Mouse (Mus musculus) gonadal fat pad, adult 2 months (tissue): Measurements from ENCODE around the gene Tnip1. TPM values are rescaled to one million over a fixed set of nuclear protein-coding genes. Genes with fewer than 3 reads are reported as not detected.

Experiments
- DNase-seq: peaks from one replicate; pipeline ENCODE4 v3.0.0-alpha.2; 2012; ENCODE audit warnings: low read depth
- polyA plus RNA-seq: library from polyadenylated mRNA; depleted of rRNA; stranded (reverse); fragments of >200 nt; gene quantifications from 2 replicates; pipeline ENCODE4 v1.2.3, GENCODE M21; 2012; rRNA removed

The Tnip1 gene
- polyA plus RNA-seq, 1 experiment = 41.5 TPM

DNA sequence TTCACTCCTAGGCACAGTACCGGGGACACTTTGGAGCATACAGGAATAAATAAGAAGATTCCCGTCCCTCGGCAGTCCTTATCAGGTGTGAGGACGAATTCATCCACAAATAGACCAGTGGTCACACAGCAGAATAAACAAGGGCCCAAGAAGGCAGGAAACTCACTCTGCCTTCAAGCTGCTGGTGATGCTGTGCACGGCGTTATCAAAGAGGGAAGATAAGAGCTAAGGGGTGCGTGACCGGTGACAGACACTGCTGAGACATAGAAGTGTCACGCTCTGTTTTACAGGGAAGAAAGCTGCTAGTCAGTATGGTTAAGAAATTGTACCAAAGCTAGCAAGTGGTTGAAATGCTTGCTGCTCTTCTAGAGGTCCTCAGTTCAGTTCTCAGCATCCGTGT, 82.8 kb downstream of the Tnip1 start:
- DNase-seq = no peak

DNA sequence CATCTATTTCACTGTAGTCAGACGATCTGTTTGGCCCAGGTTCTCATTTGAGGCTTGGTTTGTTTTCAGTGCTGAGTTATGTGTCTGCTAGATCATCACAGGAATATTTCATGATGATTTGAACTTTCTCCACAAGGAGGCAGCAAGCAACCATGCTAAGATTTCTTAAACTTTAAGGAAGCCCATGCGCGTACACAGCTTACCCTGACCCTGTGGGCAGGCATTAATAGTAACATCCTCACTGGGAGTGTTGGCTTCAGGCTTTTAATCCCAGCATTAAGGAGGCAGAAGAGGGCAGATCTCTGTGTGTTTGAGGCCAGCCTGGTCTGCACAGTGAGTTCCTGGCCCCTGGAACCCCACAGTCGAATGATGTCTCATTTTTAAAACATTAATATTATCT, 83.3 kb downstream of the Tnip1 start:
- DNase-seq = no peak

DNA sequence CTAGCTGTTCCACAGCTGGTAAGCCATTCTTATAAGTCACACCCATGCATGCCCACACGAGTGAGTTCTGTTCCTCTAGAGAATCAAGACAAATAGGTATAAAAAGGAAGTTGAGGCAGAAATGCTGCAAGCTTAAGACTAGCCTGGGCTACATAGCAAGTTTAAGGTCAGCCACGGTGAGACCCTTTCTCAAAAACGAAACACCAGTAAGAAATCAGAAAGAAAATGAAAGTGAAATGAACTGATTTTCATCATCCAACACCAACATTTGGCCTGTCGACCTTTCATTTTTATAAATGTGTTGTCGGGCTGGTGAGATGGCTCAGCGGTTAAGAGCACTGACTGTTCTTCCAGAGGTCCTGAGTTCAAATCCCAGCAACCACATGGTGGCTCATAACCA, 83.8 kb downstream of the Tnip1 start:
- no peak for DNase-seq

DNA sequence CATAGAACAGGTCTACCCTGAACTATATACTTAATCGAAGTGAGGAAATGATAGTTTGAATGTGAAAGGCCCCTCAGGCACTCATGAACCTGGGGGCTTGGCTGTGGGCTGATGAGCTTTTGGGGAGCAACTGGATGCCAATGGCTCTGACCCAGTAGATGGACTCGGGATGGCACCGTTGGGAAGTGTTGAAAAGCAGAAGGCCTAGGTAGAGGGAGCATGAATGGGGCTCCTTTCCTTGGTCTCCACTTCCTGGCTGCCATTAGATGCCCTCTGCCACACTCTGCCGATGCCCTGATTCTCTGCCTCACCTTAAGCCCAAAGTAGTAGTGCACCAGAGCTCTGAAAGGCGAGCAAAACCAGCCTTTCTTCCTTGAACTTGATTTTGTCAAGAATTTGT, 86.7 kb downstream of the Tnip1 start:
- DNase-seq = no peak

DNA sequence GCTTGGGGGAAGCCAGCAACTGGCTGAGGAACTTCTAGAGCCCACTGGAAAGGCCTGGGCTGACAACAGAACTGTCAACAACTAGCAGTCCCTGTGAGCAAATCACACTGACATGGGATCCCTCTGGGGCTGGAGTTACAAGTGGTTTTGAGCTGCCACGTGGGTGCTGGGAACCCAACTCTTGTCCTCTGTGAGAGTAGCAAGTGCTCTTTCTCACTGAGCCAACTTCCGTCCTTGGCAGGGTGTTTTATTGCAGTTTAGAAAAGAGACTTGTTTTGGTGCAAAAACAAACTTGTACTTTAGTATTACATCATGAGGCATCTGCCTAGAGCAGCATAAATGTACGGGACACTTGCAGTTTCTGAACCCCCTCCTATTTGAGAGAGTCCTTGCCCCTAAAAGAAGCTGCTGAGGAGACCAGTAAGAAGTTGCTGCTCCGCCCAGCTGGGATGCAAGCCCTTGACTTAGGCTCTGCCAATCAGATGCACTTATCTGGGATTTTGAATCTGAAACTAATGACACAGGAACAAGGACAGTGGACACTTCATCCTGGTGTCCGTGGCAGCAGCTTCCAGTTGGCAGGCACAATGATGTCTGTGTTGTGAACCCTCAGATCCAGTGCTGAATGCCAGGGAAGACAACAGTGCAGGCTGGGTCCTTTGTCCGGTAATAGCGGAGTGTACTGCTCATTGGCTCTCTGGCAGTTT, 90.7 kb downstream of the Tnip1 start:
- DNase-seq = no peak

DNA sequence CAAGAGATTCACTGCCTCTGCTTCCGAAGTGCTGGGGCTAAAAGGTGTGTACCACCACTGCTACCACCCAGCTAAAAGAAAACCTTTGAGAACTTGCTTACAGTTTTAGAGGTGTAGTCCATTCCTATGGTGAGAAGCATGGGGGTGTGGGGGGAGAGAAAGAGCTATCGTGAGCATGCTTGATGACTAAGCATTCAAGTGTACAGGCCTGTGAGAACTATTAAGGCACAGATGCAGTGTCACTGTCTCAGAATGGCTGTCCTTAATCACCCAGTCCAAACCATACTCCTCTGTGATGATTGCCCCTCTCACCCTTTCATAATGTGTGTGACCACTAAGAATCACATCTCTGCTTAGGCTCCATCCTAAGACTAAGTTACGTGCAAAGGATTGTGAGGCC, 93.4 kb downstream of the Tnip1 start:
- no peak for DNase-seq

DNA sequence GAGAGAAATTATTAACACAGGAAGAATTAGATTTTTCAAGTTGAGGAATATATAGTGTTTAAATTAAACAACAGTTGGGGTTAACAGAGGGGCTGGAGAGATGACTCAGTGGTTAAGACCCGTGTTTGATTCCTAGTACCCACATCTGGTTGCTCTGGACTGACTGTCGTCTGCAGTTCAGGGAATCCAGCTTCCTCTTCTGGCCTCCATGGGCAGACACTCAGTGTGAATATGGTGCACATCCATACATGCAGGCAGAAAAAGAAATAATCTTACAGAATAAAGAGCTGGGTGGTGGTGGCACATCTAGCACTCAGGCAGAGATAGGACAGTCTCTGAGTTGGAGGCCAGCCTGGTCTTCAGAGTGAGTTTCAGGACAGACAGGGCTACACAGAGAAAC, 94.3 kb downstream of the Tnip1 start:
- no peak for DNase-seq

DNA sequence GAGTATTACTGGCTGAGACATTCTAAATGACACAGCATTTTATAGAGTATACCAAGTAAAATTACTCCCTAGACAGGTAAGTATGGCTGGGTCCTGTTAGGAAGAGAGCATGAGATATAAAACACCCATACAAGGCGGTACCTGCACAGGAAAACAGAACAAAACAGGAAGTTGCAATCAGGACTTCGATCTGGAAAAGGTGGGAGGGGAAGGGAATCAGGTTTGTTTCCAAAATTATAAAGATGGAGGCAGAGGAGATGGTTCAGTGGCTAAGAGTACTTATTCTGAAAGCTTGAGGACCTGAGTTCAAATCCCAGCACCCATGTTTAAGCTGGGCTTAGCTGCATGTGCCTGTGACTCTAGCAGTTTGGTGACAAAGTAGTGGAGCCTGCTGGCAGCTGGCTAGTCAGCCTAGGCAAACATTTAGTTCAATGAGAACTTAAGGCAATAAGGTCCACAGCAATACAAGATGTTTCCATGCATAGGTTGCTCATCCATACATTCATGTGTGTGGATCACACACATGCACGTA, 94.7 kb downstream of the Tnip1 start:
- DNase-seq = no peak

DNA sequence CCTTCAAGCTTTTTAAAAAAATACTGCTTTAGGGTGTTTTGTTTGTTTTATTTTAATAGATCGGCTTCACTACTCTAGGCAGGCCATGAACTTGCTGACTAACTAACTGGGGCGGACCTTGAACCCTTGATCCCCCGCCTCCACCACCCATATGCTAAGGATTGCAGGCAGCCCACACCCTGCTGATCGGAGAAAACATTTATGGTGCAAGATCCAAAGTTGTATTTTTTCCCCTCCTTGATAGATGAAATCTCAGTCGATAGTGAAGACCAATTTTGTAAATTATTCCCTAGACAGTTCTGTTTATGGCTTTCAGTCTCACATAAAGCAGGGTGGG, 95.7 kb downstream of the Tnip1 start:
- DNase-seq = no peak

DNA sequence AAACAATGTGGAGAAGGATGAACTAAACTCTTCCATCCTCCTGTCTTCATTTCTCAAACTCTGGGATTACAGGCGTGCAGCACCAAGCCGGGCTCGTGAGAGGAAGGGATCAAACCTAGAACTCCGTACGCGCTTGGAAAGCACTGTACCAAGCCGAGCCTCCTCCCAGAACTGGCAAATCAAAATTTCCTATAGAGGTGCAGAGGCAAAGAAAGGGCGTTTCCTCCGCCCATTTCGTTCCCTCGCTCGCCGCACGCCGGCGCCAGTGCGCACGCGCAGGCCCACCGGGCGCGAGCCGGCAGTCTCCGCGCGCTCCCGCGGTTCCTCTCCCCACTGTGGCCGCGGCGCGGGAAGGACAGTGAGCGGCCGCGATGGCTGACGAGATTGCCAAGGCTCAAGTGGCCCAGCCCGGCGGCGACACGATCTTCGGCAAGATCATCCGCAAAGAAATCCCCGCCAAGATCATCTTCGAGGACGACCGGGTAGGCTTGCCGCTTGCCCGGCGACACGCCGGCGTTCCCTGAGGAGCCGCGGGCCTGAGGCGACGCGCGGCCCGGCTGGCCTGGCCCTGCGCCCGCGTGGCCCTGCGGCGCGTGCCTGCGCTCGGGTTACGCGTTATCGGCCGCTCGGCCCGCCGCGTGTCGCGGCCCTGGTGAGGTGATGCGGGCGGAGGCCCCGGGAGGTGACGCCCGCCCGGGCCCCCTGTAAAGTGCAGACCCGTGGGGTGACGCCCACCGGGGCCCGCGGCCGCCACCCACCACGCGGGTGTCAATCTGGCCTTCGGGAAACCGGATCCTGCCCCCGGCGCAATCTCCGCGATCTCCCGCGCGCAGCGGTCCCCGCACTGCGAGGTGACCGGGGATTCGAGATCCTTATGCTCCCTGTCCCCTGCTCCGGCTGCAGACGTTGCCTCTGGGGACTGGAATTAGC, 96.3 kb downstream of the Tnip1 start, which contains the start of gene Hint1:
Gene Hint1 (plus strand): TSS at position 265 of the 930 bp plus-strand sequence.
- DNase-seq = no peak

DNA sequence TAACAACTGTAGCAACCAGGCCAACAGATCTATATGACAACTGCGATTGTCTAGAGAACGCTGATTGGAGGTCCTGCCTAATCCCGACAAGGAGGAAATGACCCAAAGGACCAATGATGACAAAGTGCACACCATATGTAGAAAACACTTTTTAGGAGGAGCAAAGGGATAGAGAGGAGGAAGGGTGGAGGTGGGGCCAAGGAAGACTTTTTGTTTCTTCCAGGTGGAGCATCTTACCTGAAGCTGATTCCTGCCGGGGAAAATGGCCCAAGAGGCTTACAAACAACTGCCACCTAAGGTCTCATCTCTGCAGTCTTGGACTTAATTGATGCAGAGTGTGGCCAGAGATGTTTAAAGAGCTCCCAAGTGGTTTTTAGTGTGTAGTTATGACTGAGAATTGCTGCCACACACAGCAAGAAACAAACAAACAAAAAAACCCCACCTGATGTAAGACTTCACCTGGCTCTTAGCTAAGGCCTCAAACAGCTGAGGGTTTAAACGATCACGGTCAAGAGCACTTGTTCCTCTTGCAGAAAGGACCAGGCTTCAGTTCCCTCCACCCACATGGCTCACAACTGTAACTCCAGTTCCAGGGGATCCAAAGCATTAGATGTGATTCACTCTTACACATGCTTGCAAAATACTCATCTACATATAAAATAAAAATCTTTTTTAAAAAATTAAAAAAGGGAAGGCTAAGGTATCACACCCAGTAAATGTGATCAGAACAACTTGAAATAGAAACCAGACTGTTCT, 97.2 kb downstream of the Tnip1 start:
- DNase-seq = no peak

DNA sequence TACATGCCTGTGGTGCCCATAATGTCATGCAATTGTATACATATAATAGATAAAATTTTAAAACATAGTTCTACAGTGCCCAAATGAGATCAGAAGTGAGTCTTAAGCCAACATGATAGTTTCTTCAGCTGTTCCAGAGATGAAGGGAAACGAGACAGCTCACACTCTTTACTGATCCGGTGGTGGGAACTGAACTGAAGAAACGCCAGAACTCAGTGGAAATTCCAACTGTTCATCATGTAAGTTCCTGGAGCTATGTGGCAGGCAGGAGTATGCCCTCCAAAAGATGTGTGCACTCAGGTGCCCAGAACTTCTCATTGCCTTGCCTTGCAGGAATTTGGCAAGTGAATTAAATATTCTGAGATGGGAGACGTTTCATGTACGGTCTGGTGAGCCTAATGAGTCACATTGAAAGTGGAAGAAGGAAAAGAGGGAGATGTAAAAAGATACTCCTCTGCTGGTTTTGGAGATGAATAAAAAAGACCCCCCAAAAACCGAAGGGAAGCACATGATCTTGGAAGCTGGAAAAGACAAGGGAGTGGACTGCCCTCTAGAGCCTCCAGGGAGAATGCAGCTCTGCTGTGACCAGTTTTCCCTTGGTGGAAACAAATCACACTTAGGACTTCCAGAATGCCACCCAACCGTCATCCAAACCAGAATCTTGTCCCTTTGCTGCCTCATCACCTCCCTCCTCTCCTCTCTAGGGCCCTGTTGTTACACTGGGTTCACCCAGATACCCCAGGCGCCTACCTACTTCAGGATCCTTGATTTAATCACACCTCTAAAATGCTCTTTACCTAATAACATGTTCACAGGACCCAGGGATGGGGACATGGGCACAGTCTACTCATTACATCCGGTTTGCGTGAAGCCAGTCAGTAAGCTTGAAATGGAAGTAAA, 99.8 kb downstream of the Tnip1 start:
- DNase-seq = no peak

DNA sequence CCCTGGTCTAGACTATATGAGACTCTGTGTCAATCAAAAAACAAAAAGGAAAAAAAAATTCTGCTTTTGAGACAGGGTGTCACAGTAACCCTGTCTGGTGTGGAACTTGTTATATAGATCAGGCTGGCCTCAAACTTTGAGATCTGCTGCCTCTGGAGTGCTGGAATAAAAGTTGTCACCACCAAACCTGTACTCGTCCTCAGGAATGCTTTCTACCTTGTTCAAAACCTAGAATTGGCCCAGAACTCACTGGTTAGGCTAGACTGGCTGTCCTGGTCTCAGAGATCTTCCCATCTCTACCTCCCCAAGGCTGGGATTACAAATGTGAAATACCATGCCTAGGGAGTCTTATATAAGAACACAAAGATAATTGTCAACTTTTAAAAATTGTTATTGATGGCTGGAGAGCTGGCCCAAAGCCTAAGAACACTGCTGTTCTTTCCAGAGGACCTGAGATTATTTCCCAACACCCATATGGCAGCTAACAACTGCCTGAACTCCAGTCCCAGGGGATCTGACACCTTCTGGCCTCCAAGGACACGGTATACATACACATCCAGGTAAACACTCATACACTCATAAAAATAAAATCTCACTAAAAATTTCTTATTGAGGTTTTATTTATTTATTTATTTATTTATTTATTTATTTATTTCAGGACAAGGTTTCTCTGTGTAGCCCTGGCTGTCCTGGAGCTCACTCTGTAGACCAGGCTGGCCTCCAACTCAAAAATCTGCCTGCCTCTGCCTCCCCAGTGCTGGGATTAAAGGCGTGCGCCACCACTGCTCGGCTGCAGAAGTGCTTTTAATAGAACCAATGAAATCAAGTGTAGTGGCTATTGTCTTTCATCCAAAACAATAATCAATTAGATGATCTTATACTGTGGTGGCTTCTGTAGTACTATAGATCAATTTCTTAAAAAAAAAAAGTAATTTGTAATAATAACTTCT, 101.0 kb downstream of the Tnip1 start:
- DNase-seq = peak; percentile 81

Other genes starting within 250 kb of the Tnip1 start
- 77.5 and 84.2 TPM in 2 replicates for gene Cdc42se2, start 175.2 kb downstream of the Tnip1 start, polyA plus RNA-seq
- gene Lyrm7, start 102.0 kb downstream of the Tnip1 start, polyA plus RNA-seq = 1.7 and 2.1 TPM in 2 replicates
- gene Hint1, start 96.5 kb downstream of the Tnip1 start, polyA plus RNA-seq = 478 and 559 TPM in 2 replicates
- 1,195 and 1,949 TPM in 2 replicates for gene Gpx3, start 60.5 kb downstream of the Tnip1 start, polyA plus RNA-seq
- gene Anxa6, start 70.5 kb upstream of the Tnip1 start, polyA plus RNA-seq = 182 and 288 TPM in 2 replicates
- 7.0 and 7.9 TPM in 2 replicates for gene Ccdc69, start 115.2 kb upstream of the Tnip1 start, polyA plus RNA-seq
- 87.2 and 90.0 TPM in 2 replicates for gene Gm2a, start 135.2 kb upstream of the Tnip1 start, polyA plus RNA-seq
- gene Slc36a3, start 188.8 kb upstream of the Tnip1 start, polyA plus RNA-seq = 0.12 and 0.16 TPM in 2 replicates
- 74.9 and 138 TPM in 2 replicates for gene Slc36a2, start 222.2 kb upstream of the Tnip1 start, polyA plus RNA-seq
- gene Slc36a1, start 241.4 kb upstream of the Tnip1 start, polyA plus RNA-seq = 9.0 and 9.8 TPM in 2 replicates